Mouse (Mus musculus): Measurements from ENCODE around the gene Cux2.
A peak's percentile ranks its signal among the peaks of the same experiment; 100 is the strongest.

Gene Cux2

GRCm38 (mm10) chr5:121820161-121820560 lies 229.7 kb downstream of the Cux2 start:
- ATAC-seq (ENCODE audit: low TSS enrichment), result no peak

DNA sequence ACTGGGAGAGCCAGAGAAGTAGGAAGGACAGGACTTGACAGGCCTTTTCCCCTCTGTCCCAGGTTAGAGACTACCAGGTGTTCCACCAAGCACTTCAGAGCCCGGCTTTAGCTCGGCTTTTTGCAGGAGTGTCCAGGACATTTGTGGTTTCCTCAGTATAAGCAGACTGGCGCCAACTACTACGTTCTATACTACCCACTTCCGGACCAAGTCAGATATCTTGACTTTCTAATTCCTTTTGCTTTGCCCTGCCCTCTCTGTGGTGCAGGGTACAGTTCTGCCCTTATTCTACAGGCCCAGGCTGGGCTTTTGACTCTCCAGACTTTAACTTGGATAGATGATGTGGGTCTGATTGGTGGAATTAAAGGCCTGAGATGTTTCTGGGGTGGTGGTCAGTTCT lies 230.3 kb downstream of the Cux2 start:
- no peak for ATAC-seq (ENCODE audit: low TSS enrichment)

DNA sequence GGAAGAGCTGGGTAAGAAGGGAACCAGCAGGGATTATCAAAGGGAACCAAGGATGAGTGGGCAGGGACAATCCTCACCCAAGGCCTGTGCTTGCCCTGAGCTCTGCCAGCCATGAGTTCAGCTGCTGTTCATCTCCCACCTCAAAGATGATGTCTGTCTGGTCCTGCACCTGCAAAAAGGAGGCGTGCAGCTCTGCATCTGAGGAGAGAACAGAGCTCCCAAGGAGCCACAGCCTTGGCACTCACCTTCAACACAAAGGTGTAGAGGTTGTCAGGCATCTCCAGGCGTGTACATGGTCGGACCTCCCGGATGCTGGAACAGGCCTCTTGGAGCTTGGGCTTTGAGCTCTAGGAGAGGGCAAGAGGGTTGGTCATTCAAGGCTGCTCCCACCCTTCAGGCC lies 231.0 kb downstream of the Cux2 start:
- ATAC-seq (ENCODE audit: low TSS enrichment), result no peak

DNA sequence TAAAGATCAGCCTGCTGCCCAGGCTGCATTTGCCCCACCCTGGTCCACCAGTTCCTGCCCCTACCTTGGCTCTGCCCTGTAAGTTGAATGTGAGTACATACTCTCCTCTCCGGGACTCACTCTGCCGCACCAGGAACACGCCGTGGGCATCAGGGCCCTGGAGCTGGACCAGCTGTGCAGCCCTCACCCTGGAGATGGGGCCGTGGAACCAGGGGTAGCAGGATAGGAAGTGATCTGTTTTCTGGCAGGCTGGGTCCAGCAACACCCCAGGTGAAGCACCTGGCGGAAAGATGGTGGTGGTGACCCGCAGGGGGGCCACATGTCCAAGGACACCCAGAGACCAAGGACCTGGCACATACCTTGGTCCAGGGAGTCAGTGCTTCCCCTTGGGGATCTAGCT lies 231.5 kb downstream of the Cux2 start:
- no peak for ATAC-seq (ENCODE audit: low TSS enrichment)

DNA sequence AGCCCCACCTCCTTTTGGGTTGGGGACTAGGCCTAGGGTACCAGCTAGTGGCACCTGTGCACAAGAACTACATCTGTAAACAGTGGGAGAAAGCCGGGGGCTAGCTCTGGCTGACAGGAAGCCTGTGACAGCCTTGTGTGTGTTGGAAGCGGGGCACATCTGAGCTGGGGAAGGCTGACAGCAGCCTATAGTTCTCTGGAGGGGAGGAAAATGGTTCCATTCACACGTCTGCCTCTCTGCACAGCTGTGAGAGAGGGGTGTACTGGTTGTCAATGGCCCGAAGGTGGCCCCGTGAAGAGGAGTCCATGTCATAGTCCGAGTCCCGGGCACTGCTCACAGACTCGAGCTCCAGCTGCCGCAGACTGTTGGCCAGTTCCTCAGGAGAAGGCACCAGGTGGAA lies 232.4 kb downstream of the Cux2 start:
- no peak for ATAC-seq (ENCODE audit: low TSS enrichment)

GRCm38 (mm10) chr5:121816611-121817010 lies 233.3 kb downstream of the Cux2 start:
- no peak for ATAC-seq (ENCODE audit: low TSS enrichment)

DNA sequence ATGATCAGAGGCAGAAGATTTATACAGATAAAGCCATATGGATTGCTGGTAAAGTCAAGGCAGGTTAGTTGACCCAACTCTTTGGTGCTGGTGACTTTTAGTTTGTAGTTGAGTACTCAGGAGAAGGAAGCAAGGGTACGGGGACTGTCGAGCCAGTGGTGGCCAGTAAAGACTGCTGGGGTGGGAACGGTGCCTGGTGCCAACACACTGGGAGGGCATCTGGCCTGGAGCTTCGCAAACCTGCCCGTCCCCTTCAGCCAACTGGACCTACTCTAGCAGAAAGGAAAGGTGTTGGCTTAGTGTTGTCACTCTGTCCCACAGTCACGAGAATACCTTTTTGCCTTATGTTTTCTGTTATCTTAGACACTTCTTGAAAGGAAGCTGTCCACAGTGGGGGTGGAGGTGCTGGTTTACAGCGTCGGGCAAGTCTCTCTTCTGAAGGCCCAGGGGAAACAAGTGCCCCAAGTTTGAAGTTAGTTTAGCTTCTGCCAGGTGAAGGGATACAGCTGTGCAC lies 234.0 kb downstream of the Cux2 start:
- ATAC-seq (ENCODE audit: low TSS enrichment), result no peak

DNA sequence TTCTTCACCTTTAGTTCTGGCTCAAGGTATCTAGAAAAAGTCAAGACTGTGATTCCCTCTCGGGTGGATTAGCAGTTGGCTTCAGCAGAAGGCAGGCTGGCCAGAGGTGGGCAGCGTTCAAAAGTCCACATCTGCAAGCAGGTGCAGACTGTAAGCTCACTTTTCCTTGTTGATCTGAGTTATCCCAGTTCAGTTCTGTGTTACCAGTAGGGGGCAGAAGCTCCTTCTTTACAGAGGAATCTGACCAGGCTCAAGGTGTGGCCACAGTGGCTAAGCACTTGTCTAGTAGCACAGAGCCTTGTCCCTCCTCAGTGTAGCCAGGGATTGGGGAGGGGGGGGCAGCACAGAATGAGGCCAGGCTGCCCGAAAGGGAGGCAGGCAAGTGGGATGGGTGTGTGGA lies 234.8 kb downstream of the Cux2 start:
- peak; percentile 22; the same call in 1 of the 2 replicates for ATAC-seq (ENCODE audit: low TSS enrichment)

DNA sequence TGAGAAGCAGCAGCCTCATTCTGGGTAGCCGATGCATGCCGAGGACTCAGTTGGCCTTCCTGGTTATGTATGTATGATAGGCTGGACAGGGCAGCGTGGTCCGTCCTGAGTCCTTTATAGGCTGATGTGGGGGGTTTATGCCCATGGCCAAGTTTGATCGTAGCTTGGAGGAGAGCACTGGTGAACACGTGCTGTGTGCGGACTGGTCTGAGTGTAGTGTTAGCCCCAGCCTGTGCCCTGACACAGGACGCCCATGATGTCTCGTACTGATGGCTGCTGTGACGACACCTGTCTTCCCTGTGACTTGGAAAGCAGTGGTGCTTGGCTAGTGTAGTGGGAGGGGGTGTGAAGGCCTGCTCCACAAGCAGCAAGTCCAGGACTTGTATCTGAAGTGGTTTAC lies 236.2 kb downstream of the Cux2 start:
- ATAC-seq (ENCODE audit: low TSS enrichment), result no peak

DNA sequence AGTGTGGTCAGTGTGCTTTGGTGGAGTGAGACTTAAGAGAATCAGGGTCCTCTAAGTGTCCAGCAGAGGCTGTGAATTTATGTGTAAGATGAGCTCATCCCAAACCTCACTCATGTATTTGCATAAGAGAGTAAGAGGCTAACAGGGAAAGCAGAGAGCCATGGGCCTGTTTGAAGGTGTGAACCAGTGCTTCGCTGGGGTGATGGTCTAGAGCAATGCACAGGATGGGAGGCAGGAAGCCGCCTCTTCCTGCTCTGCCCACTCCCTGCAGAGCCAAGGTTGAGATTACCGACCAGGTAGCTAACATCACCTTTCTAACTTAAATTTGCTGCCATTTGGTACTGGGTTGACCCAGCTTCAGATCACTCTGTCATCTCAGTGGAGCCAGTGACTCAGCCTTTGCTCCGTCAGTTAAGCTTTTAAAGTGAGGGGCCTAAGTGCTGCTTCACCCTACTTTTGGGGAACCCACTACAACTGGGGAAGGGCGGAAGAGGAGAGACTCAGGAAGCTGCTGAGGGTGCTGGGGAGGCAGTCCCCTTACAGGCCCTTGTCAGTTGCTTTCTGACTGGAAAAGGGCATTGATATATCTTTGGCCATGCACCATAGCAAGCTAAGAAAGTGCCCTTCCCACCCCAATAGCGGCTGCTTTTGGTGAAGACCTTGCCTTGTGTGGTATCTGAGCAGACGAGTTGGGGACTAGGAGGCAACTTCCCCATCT lies 237.2 kb downstream of the Cux2 start:
- ATAC-seq (ENCODE audit: low TSS enrichment), result no peak

DNA sequence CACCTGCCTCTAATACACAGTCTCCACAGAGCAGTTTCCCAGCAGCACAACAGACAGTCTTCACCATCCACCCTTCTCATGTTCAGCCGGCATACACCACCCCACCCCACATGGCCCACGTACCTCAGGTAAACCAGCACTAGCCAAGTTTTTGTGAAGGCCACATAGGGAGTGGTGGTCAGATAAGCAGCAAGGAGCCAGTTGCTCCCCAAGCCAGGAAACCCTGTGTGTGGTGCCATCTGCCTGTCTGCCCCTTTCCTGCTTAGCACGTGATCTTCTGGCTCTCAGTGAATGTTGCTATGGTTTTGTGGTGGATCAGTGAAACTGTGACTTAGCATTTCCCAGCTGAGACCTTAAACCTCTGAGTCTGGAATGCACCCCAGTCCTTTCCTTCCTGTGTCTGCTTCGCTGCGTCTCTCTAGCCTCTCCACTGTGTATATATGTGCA lies 238.4 kb downstream of the Cux2 start:
- no peak for ATAC-seq (ENCODE audit: low TSS enrichment)

DNA sequence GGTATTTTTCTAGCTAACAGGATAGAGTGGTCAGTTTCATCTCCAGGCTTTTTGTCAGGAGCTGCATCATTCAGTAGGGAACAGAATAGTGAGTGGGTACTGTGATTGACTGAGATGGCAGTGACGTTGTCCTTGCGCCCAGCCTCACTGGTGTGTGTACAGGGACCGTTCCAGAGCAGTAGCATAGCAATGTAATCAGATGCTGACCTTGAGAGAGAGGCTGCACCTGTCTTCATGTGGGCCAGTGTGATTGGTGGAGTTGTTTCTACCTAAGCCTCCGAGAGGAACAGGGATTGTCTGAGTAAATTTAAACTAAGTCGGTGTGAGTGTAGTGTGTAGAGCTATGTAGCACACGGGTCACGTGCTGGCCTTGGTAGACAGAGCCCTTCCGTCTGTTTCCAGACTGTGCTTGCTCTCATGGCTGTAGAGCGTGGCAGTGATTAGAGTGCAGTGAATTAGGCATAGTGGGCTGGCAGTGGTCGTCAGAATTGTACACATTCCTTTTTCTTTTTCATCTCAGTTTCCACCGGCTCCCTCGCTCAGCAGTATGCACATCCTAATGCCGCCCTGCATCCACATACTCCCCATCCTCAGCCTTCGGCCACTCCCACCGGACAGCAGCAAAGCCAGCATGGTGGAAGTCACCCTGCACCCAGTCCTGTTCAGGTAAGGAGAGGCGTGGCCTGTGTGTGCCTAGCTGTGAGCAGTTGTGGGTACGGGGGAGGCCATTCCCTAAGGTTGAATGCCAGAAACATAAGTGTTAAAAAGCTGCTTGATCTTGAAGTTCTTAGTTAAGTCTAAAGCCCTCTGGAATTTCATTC lies 239.4 kb downstream of the Cux2 start:
- ATAC-seq (ENCODE audit: low TSS enrichment), result no peak

DNA sequence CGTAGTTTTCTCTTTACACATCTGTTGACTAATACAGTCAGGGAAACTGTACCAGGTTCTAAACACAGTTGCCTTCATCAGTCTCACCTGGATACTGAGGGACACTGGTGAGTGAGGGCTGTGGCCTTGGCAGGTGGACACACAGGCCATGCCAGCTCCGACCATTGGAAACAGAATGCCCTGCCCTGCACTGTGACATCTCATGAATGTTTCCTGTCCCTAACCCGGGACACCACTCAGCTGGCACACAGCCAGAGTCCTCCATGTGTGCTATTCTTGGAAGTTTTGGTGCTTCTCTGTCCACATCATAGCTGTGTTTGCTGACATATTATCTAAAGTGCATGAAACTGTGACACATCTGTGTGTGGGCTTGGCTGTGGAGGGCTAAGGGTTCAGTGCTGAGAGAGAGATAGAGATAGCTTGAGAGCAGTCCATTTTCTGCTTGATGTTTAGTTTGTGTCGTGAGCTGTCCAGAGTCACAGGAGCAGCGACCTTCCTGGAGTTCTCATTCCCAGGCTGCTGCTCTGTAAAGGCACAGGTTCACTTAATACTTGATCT lies 240.2 kb downstream of the Cux2 start:
- no peak for ATAC-seq (ENCODE audit: low TSS enrichment)

DNA sequence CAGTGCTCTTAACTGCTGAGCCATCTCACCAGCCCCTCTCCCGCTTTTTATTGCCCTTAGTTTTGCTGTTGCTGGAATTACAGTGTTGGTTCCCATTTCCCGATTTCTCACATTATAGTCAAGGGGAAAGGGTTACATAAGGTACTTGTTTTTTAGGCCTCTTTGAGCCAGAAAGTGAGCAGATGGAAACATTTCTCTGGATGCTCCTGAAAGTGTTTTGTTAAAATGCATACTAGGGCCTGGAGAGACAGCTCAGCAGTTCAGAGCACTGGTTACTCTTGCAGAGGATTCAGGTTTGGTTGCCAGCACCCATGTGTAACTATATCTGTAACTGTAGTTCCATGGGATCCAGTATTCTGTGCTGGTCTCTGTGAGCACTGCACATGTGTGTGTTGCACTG lies 241.7 kb downstream of the Cux2 start:
- no peak for ATAC-seq (ENCODE audit: low TSS enrichment)

DNA sequence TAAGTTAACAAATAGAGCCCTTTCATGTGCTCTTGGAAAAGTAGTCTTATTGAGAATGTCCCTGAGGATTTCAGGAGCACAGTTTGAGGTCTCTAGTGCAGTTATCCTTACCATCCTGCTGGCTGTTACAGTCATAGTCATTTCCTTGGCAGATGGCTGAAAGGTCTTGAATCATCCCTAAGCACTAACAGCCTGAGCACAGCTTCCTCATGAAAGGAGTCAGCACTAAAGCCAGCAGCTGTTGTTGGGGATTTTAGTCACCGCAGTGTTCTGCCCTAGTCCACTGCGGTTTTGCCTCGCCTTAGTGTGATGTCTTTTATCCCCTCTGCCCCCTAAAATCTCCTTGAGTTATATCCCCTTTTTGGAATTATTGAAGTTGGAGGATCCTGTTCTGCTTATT lies 242.7 kb downstream of the Cux2 start:
- ATAC-seq (ENCODE audit: low TSS enrichment), result peak; percentile 31; the same call in 1 of the 2 replicates
